Mouse (Mus musculus) urinary bladder, postnatal 4 days (tissue): ENCODE measurements at regions not wholly inside any gene's neighbourhood (a gene's known extent, or its start where the extent isn't known, plus 50 kb on each side); places are given as distances from the start of the nearest gene placed in this dataset.

ENCODE experiments used
- DNase-seq, 2 experiments: peaks; one replicate each; pipeline ENCODE4 v3.0.0; 2021 to 2022; ENCODE audit warnings: low spot score in 2 of 2

- peak; percentile 47 to 70 for DNase-seq
Observed at GRCm38 (mm10) chr2:72674229-72674628, 198.3 kb downstream of the Cdca7 start.

GRCm38 (mm10) chr2:72674856-72675440 is 199.0 kb downstream of the Cdca7 start:
- DNase-seq = no peak

- no peak for DNase-seq
Observed at GRCm38 (mm10) chr2:72677731-72678130, 201.8 kb downstream of the Cdca7 start.

- no peak for DNase-seq
Observed at GRCm38 (mm10) chr2:72688031-72688430, 212.1 kb downstream of the Cdca7 start.

GRCm38 (mm10) chr2:72701081-72701480 is 225.1 kb downstream of the Cdca7 start:
- DNase-seq = no peak

GRCm38 (mm10) chr2:72703238-72703637 is 227.3 kb downstream of the Cdca7 start:
- DNase-seq = no peak

- no peak for DNase-seq
Observed at GRCm38 (mm10) chr2:72707676-72708659, 232.0 kb downstream of the Cdca7 start.

GRCm38 (mm10) chr2:72716931-72717330 is 241.0 kb downstream of the Cdca7 start:
- DNase-seq = no peak

GRCm38 (mm10) chr2:72728699-72729098 is 251.5 kb downstream of the Sp3 start:
- DNase-seq = no peak

- no peak for DNase-seq
Observed at GRCm38 (mm10) chr2:72733371-72733770, 246.9 kb downstream of the Sp3 start.

GRCm38 (mm10) chr2:72735035-72735434 is 245.2 kb downstream of the Sp3 start:
- no peak for DNase-seq

- no peak for DNase-seq
Observed at GRCm38 (mm10) chr2:72736685-72737084, 243.6 kb downstream of the Sp3 start.

- no peak for DNase-seq
Observed at GRCm38 (mm10) chr2:72740391-72741361, 239.6 kb downstream of the Sp3 start.

- no peak for DNase-seq
Observed at GRCm38 (mm10) chr2:72741746-72742145, 238.5 kb downstream of the Sp3 start.

GRCm38 (mm10) chr2:72743651-72744050 is 236.6 kb downstream of the Sp3 start:
- DNase-seq = no peak

GRCm38 (mm10) chr2:72744901-72745300 is 235.3 kb downstream of the Sp3 start:
- no peak for DNase-seq

- no peak for DNase-seq
Observed at GRCm38 (mm10) chr2:72746476-72747215, 233.6 kb downstream of the Sp3 start.

- DNase-seq = no peak
Observed at GRCm38 (mm10) chr2:72747299-72747698, 232.9 kb downstream of the Sp3 start.

GRCm38 (mm10) chr2:72749495-72749894 is 230.8 kb downstream of the Sp3 start:
- DNase-seq = no peak

GRCm38 (mm10) chr2:72751441-72751840 is 228.8 kb downstream of the Sp3 start:
- no peak for DNase-seq

GRCm38 (mm10) chr2:72752624-72753176 is 227.5 kb downstream of the Sp3 start:
- DNase-seq = no peak
